Mouse (Mus musculus): Measurements from ENCODE around the gene Tmco1. TPM values are rescaled to one million over a fixed set of nuclear protein-coding genes. Genes with fewer than 3 reads are reported as not detected.

Tmco1 gene
- 86.2 and 94.3 TPM in 2 replicates for polyA plus RNA-seq (2015; fragmentation: Nextera tagmentation; extraction: Ambion mirVana)

DNA sequence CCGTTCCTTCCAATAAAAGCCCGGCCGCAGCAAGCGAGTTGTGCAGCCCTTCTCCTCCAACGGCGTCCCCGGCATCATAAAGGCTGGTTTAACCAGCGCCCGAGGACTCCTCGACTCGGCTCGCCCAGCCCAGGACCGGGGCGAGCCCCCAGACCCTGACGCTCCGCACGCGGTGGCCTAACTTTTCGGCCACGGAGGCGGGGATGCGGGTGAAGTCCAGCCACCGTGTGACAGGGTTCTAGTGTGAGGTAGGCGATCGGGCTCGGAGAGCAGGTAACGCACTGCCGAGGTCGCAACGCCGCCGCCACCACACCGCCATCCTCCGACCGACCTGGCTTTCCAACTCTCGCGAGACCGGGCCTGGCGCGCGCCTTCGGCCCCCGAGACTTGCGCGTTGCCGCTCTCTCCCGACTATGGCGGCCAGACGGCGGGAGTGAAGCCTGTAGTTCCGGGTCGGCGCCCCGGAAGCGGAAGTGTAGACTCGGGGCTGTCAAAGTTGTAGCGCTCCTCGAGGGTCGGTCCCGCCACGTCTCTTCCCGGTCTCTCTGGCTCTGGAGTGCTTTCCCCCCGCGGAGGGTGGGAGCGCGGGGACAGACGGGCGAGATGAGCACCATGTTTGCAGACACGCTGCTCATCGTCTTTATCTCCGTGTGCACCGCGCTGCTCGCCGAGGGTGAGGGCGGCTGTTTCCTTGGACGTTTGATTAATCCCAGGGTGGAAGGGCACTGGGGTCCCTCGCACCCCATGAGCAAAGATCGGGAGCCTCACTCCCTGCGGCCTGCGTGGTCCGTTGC is at the start of gene Tmco1:
Tmco1 (plus strand) TSS at position 118 of the 794 bp plus-strand sequence.
- no peaks in the 10 kb centered on the region for H3K9me3 ChIP-seq
- 0 out of 2 replicates have a peak, but pooled peaks cover 3% of the 10 kb centered on the region for H3K36me3 ChIP-seq
- peak within 1 kb of the TSS; percentile 77 for H3K4me2 ChIP-seq
- no peaks in the 10 kb centered on the region for H3K27me3 ChIP-seq (replicated peaks)
- H3K4me3 ChIP-seq (replicated peaks), result peak within 1 kb of the TSS; percentile 63
- peak within 1 kb of the TSS; percentile 76 for H3K9ac ChIP-seq
- peaks cover 2% of the 10 kb centered on the region; the same call in 1 of the 2 replicates for H3K4me1 ChIP-seq
- peak within 1 kb of the TSS; percentile 89 for H3K27ac ChIP-seq
- WGBS, result under 1% methylated on average over 82 of the region's 82 CpGs
- peak; percentile 96 for ATAC-seq (ENCODE audit: insufficient read depth, low FRiP score, low read depth)

DNA sequence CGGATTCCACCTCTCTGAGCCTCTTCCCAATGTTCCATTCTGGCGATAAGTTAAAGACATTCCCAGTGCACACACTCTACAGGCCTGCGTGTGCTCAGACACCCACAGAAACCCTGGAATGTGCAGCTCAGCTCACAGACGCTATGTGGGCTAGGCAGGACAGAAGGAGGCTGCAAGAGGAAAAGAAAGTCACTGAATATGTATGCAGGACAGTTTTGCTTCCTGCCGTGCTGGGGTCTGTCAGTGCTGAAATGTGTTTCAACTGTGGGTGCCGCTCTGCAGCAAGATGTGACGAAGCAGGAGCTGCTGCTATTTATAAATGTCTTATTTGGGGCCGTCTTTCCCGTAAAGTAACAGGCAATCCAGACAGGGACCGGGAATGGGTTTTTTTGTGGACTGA is 48.5 kb upstream of the Tmco1 start:
- Histone ChIP-seq H3K9ac (no peak overlapping the region), H3K27me3 (replicated peaks) (no peaks in the 10 kb centered on the region), H3K4me1 (peaks cover 33% of the 10 kb centered on the region), H3K36me3 (no peaks in the 10 kb centered on the region), H3K27ac (peak overlapping the region; percentile 44), H3K4me3 (replicated peaks) (no peak overlapping the region), H3K9me3 (no peaks in the 10 kb centered on the region), H3K4me2 (0 out of 2 replicates have a peak overlapping the region, but pooled peaks have one; percentile 19)
- ATAC-seq (ENCODE audit: insufficient read depth, low FRiP score, low read depth), result no peak
- WGBS, result 28% methylated on average over 10 of the region's 10 CpGs

DNA sequence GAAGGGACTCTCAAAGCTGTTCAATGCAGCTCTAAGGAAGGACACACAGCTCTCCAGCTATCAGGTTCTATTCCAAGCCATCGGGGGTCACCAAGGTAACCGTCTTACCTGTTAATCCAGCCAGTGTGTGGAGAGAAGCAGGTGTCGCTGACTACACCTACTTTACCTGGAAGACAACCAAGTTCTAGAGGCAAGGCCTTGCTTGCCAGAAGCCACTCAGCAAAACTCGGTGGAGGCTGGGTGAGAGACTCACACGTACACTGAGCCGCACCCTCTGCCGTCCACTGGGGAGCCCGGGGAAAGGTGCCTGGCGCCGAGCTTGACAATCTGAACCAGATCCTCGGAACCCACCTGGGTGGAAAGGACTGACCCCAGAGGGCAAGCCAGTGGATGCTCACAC is 46.4 kb upstream of the Tmco1 start:
- no peak overlapping the region for H3K9ac ChIP-seq
- peaks cover 35% of the 10 kb centered on the region for H3K4me1 ChIP-seq
- no peak overlapping the region for H3K4me2 ChIP-seq
- H3K27me3 ChIP-seq (replicated peaks), result no peaks in the 10 kb centered on the region
- peak overlapping the region; percentile 17; the same call in 1 of the 2 replicates for H3K27ac ChIP-seq
- no peaks in the 10 kb centered on the region for H3K9me3 ChIP-seq
- no peak overlapping the region for H3K4me3 ChIP-seq (replicated peaks)
- no peaks in the 10 kb centered on the region for H3K36me3 ChIP-seq
- 0 out of 2 replicates have a peak, but pooled peaks have one; percentile 25 for ATAC-seq (ENCODE audit: insufficient read depth, low FRiP score, low read depth)
- 80% methylated on average over 11 of the region's 11 CpGs for WGBS

DNA sequence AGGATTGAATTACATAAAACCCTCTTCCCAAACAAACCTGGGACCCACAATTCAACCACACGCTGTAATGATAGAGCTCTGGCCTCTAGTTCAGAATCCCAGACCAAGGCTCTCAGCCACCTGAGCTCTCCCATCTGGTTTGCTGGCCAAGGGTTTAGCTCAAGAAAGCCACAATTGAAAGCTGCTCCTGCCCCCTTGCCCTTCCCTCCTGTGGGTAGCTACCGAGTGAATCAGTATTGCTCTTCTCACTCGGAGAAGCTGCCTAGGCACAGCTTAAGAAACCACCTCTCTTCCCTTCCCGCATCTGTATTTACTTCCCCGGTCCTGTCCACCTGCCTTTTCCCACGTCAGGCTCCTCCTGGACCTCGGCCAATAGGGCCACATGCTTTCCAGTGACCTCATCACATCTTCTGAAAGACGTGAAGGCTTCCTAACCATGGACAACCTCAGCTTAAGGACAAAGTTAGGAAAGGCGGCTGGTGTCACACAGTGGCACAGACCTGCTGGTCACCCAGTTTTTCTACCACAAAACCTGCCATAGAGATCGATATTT is 45.6 kb upstream of the Tmco1 start:
- Histone ChIP-seq H3K4me2 (no peak overlapping the region), H3K27ac (peak overlapping the region; percentile 17; the same call in 1 of the 2 replicates), H3K4me1 (peaks cover 30% of the 10 kb centered on the region), H3K36me3 (no peaks in the 10 kb centered on the region), H3K4me3 (replicated peaks) (no peak overlapping the region), H3K9me3 (no peaks in the 10 kb centered on the region), H3K9ac (no peak overlapping the region), H3K27me3 (replicated peaks) (no peaks in the 10 kb centered on the region)
- WGBS, result 54% methylated on average over 10 of the region's 10 CpGs
- no peak for ATAC-seq (ENCODE audit: insufficient read depth, low FRiP score, low read depth)

GRCm38 (mm10) chr1:167265366-167265765 is 42.8 kb upstream of the Tmco1 start:
- Histone ChIP-seq H3K27me3 (replicated peaks) (no peaks in the 10 kb centered on the region), H3K4me2 (no peak overlapping the region), H3K4me3 (replicated peaks) (no peak overlapping the region), H3K4me1 (peaks cover 37% of the 10 kb centered on the region), H3K36me3 (no peaks in the 10 kb centered on the region), H3K9ac (no peak overlapping the region), H3K9me3 (no peaks in the 10 kb centered on the region), H3K27ac (no peak overlapping the region)
- no peak for ATAC-seq (ENCODE audit: insufficient read depth, low FRiP score, low read depth)
- WGBS, result 77% methylated on average over 4 of the region's 4 CpGs

DNA sequence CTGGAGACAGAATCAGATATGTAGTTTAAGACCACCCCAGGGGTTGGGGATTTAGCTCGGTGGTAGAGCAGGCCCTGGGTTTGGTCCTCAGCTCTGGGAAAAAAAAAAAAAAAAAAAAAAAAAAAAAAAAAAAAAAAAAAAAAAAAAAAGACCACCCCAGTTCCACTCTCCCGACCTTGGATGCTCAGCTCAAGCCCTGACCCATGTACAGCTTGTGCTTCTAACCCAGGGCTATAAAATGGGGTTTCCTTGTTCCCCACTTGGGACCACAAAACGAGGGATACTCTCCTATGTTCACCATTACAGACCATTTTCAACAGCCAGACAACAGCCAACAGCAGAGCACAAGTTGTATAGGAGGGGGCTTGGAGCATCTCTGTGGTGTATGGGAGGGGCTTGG is 41.5 kb upstream of the Tmco1 start:
- Histone ChIP-seq H3K27me3 (replicated peaks) (no peaks in the 10 kb centered on the region), H3K9me3 (no peaks in the 10 kb centered on the region), H3K4me1 (peaks cover 48% of the 10 kb centered on the region), H3K4me2 (no peak overlapping the region), H3K36me3 (no peaks in the 10 kb centered on the region), H3K9ac (no peak overlapping the region), H3K27ac (no peak overlapping the region), H3K4me3 (replicated peaks) (no peak overlapping the region)
- no peak for ATAC-seq (ENCODE audit: insufficient read depth, low FRiP score, low read depth)
- WGBS, result 78% methylated on average over 3 of the region's 3 CpGs

DNA sequence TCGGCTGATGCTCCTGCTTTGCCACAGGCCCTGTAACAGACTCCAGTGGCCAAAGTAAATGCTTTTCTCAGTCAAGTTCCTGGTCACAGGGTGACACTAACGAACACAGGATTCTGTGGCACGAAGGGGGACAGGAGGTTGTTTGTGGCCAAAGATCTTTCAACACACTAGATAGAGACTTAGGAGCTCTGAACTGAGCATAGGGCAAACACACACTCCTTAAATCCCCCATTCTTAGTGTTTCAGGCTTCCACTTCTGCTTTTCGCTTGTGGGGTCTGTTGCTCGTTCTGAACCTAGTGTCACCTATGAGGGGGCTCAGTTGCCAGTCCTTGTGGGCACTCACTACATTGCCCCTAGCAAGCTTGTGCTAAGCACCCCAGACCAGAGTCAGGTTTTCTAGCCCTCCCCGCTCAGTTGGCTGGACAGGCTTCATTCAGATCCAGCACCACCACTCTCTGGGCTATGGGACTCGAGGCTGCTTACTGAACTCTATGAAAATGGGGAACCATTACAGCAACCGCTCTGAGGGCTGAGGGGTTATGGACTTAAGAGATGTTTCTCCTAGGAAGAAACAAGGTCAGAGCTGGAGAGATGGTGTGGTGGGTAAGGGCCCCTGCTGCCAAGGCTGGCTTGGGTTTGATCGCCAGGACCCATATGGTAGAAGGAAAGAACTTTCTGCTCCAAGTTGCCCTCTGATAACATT is 39.7 kb upstream of the Tmco1 start:
- Histone ChIP-seq H3K4me2 (no peak overlapping the region), H3K9ac (no peak overlapping the region), H3K4me1 (peaks cover 44% of the 10 kb centered on the region), H3K36me3 (no peaks in the 10 kb centered on the region), H3K9me3 (no peaks in the 10 kb centered on the region), H3K27me3 (replicated peaks) (no peaks in the 10 kb centered on the region), H3K27ac (peak overlapping the region; percentile 65; the same call in 1 of the 2 replicates), H3K4me3 (replicated peaks) (no peak overlapping the region)
- WGBS, result 83% methylated on average over 9 of the region's 9 CpGs
- no peak for ATAC-seq (ENCODE audit: insufficient read depth, low FRiP score, low read depth)

DNA sequence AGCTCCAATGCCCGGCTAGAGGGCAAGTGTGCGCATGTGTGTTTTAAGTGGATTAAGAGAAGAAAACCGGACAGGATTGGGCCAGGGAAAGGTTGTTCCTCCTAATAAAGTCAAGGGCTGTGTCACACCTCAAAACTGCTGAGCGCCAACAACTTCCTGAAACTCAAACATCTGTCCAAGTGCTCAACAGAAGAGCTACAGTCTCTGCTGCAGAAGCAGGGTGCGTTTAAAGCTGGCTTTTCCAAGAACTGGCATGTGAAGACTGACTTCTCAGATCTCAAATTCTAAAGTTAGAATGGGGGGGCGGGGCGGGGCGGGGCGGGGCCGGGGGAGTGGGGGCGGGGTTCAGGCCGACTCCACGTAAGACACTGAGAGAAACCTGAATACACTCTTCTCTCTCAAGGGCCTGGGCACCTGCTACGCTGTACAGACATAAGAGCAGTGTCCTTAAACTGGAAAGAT is 38.8 kb upstream of the Tmco1 start:
- H3K4me2 ChIP-seq, result peak overlapping the region; percentile 56
- no peaks in the 10 kb centered on the region for H3K36me3 ChIP-seq
- peak overlapping the region; percentile 65 for H3K27ac ChIP-seq
- no peak for ATAC-seq (ENCODE audit: insufficient read depth, low FRiP score, low read depth)
- 24% methylated on average over 14 of the region's 14 CpGs for WGBS
- H3K4me3 ChIP-seq (replicated peaks), result no peak overlapping the region
- H3K9ac ChIP-seq, result no peak overlapping the region
- H3K27me3 ChIP-seq (replicated peaks), result no peaks in the 10 kb centered on the region
- no peaks in the 10 kb centered on the region for H3K9me3 ChIP-seq
- H3K4me1 ChIP-seq, result peaks cover 52% of the 10 kb centered on the region

DNA sequence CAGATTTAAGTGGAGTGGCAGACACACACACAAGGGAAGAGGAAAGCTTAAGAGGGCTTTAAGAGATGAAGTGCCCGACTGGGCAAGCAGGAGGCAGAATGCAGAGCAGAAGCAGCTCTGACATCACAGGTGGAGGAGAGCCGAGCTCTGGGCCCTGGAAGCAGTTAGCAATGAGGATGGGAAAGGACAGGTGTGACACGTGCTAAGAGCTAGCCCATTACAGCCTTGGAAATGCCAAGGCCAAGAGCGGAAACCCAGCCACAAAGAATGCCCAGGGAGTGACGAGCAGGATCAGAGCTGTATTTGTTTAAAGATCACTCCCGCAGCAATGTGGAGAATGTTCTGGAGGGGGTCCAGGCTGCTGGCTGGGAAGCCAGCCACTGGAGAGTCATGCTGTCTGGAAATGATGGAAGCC is 38.3 kb upstream of the Tmco1 start:
- no peaks in the 10 kb centered on the region for H3K27me3 ChIP-seq (replicated peaks)
- WGBS, result 16% methylated on average over 6 of the region's 6 CpGs
- H3K4me1 ChIP-seq, result peaks cover 52% of the 10 kb centered on the region

DNA sequence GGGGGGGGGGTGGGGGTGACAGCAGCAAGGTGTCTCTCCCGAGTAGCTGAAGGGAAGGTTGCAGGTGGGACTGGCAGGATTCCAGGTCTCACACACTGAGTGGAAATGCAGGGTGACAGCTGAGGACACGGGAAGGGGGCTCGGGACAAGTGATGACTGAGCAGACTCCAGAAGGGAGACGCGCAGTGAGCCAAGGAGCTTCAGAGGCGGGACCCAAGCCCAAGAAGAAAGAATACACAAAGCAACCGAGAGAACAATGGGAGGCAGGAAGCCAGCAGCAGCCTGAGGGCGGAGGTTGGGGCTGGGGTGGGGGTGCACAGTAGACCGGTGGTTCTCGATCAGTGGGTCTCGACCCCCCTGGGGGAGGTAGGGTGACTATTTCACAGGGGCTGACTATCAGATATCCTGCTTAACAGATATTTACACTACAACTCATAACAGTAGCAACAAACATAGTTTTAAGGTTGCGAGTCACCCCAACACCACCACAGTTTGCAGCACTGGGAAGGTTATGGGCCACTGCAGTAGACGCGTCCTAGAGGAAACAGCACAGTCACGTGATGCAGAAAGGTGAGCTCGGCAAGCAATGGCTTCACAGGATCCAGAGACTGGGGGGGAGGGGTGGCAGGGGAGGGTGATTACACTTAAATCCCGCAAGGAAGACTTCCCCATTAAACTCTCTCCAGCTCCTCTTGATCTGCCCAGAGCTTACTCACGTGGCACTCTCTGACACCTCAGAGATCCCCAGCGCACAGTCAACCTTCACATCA is 37.7 kb upstream of the Tmco1 start:
- Histone ChIP-seq H3K27me3 (replicated peaks) (no peaks in the 10 kb centered on the region), H3K9me3 (no peaks in the 10 kb centered on the region), H3K9ac (no peak overlapping the region), H3K36me3 (no peaks in the 10 kb centered on the region), H3K4me3 (replicated peaks) (peak overlapping the region; percentile 20), H3K27ac (peak overlapping the region; percentile 65), H3K4me2 (peak overlapping the region; percentile 56), H3K4me1 (peaks cover 52% of the 10 kb centered on the region)
- peak; percentile 9; the same call in 1 of the 2 replicates for ATAC-seq (ENCODE audit: insufficient read depth, low FRiP score, low read depth)
- 13% methylated on average over 19 of the region's 19 CpGs for WGBS

More for the DNA sequence above, 38.3 kb upstream of the Tmco1 start:
- Histone ChIP-seq H3K4me3 (replicated peaks) (peak overlapping the region; percentile 20; the same call in 1 of the 2 replicates), H3K9me3 (no peaks in the 10 kb centered on the region), H3K36me3 (no peaks in the 10 kb centered on the region), H3K27ac (peak overlapping the region; percentile 65), H3K4me2 (peak overlapping the region; percentile 56), H3K9ac (no peak overlapping the region)
- peak; percentile 8; the same call in 1 of the 2 replicates for ATAC-seq (ENCODE audit: insufficient read depth, low FRiP score, low read depth)

- Histone ChIP-seq H3K4me2 (peak overlapping the region; percentile 56; the same call in 1 of the 2 replicates), H3K9me3 (no peaks in the 10 kb centered on the region), H3K4me1 (peaks cover 47% of the 10 kb centered on the region), H3K27ac (peak overlapping the region; percentile 65; the same call in 1 of the 2 replicates), H3K4me3 (replicated peaks) (no peak overlapping the region), H3K27me3 (replicated peaks) (no peaks in the 10 kb centered on the region), H3K36me3 (no peaks in the 10 kb centered on the region), H3K9ac (no peak overlapping the region)
- peak; percentile 77 for ATAC-seq (ENCODE audit: insufficient read depth, low FRiP score, low read depth)
- WGBS, result 34% methylated on average over 4 of the region's 4 CpGs
Measured at GRCm38 (mm10) chr1:167271304-167271703, 36.9 kb upstream of the Tmco1 start.

Measured in stomach, embryonic 15.5 days (tissue).